Mouse (Mus musculus): ENCODE data around the gene Mdga1. TPM values are rescaled to one million over a fixed set of nuclear protein-coding genes. Genes with fewer than 3 reads are reported as not detected.

Mdga1 gene
- polyA plus RNA-seq, 1 experiment, result 2.0 TPM

DNA sequence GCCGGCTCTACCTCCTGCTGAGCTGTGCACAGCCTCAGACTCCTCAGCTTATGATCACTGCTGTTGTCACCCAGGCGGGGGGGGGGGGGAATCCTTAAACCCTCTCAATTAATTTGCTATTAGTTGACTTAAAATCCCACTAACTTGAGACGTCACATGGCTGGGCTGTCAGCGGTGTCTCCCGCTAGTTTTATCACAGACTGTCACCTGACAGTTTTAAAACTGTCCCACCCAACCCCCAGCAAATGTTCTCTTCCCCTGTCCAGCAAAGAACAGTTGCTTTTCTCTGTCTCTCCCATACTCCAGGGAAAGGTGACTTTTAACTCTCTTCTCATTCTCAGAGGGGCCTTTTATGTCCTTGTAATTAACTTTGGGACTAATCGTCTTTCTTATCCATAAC, 115.5 kb downstream of the Mdga1 start:
- TF ChIP-seq MAX (IDR thresholded peaks at IDR 0.05) (no peak), FOSL1 (IDR thresholded peaks at IDR 0.05; ENCODE audit: insufficient read depth, low read length, poor library complexity, severe bottlenecking) (no peak), CEBPB (IDR thresholded peaks at IDR 0.05; ENCODE audit: low read depth) (no peak), MYOD1 (IDR thresholded peaks at IDR 0.05; ENCODE audit: control insufficient read depth, insufficient read length, low read depth) (no peak), CTCF (IDR thresholded peaks at IDR 0.05; ENCODE audit: control insufficient read depth, insufficient read depth, insufficient read length) (no peak), MYOG (IDR thresholded peaks at IDR 0.05; ENCODE audit: control insufficient read depth, extremely low read depth, insufficient read length) (no peak), USF1 (IDR thresholded peaks at IDR 0.05; ENCODE audit: low read depth) (no peak)
- Histone ChIP-seq H3K36me3 (ENCODE audit: control insufficient read depth, insufficient read depth) (no peaks in the 10 kb centered on the region), H3K79me2 (ENCODE audit: control insufficient read depth, insufficient read depth) (no peaks in the 10 kb centered on the region), H3ac (ENCODE audit: control insufficient read depth, insufficient read length, low read depth) (no peak overlapping the region), H3K27me3 (ENCODE audit: control insufficient read depth, insufficient read depth, insufficient read length) (peaks cover 3% of the 10 kb centered on the region), H3K79me3 (ENCODE audit: low read depth) (no peaks in the 10 kb centered on the region), H3K4me3 (ENCODE audit: insufficient read depth, poor library complexity, severe bottlenecking) (no peak overlapping the region)

DNA sequence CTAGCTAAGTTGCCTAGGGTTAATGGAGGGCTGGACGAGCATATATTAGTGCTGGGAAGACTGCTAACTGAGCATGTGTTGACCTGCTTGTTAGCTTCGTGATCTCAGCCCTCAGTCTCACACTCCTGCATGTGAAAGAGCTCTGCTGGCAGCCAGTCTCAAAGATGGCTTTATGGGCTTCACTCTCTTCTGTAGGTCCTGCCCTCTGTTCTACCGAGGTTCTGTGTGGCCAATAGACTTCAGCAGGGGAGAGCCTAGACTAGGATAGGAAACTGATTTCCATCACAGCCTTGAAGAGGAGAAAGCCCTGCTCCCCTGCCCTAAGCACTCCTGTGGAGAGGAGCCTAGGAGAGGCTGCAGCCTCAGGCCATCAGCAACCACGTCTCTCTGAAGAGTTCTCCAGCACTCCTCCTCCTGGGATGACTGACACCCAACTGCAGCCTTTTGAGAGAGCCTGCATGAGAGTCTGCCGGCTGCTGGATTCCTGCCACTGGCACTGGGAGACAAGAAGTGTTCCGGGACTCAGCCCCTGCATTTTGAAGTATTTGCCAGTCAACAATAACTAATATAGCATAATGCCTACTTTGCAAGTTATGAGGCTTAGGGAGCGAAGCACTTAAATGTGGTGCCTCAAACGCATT, 116.9 kb downstream of the Mdga1 start:
- Histone ChIP-seq H3K79me3 (ENCODE audit: low read depth) (no peaks in the 10 kb centered on the region), H3K4me3 (ENCODE audit: insufficient read depth, poor library complexity, severe bottlenecking) (no peak overlapping the region), H3ac (ENCODE audit: control insufficient read depth, insufficient read length, low read depth) (no peak overlapping the region), H3K27me3 (ENCODE audit: control insufficient read depth, insufficient read depth, insufficient read length) (peaks cover 3% of the 10 kb centered on the region), H3K79me2 (ENCODE audit: control insufficient read depth, insufficient read depth) (no peaks in the 10 kb centered on the region), H3K36me3 (ENCODE audit: control insufficient read depth, insufficient read depth) (no peaks in the 10 kb centered on the region)
- TF ChIP-seq CTCF (IDR thresholded peaks at IDR 0.05; ENCODE audit: control insufficient read depth, insufficient read depth, insufficient read length) (no peak), MYOD1 (IDR thresholded peaks at IDR 0.05; ENCODE audit: control insufficient read depth, insufficient read length, low read depth) (no peak), MAX (IDR thresholded peaks at IDR 0.05) (no peak), CEBPB (IDR thresholded peaks at IDR 0.05; ENCODE audit: low read depth) (no peak), FOSL1 (IDR thresholded peaks at IDR 0.05; ENCODE audit: insufficient read depth, low read length, poor library complexity, severe bottlenecking) (no peak), USF1 (IDR thresholded peaks at IDR 0.05; ENCODE audit: low read depth) (no peak), MYOG (IDR thresholded peaks at IDR 0.05; ENCODE audit: control insufficient read depth, extremely low read depth, insufficient read length) (no peak)

DNA sequence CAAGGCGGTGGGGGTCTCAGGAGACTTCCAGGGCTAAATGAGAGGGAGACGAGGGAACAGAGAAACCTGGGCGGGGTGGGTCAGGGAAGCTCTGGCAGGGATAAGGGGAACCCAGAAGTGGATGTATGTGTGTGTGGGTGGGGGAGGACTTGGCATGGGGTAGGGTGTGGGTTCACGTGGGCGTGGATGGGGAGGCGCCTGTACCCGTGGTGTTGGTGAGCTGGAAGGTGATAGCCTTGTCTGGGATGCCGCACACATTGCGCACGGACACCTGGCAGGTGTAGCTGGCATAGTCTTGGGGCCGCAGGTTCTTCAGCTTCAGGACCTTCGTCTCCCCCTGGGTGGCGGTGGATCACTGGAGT, 120.5 kb downstream of the Mdga1 start:
- Histone ChIP-seq H3K79me3 (ENCODE audit: low read depth) (no peaks in the 10 kb centered on the region), H3K27me3 (ENCODE audit: control insufficient read depth, insufficient read depth, insufficient read length) (no peaks in the 10 kb centered on the region), H3K36me3 (ENCODE audit: control insufficient read depth, insufficient read depth) (no peaks in the 10 kb centered on the region), H3ac (ENCODE audit: control insufficient read depth, insufficient read length, low read depth) (no peak overlapping the region), H3K4me3 (ENCODE audit: insufficient read depth, poor library complexity, severe bottlenecking) (no peak overlapping the region), H3K79me2 (ENCODE audit: control insufficient read depth, insufficient read depth) (no peaks in the 10 kb centered on the region)
- TF ChIP-seq FOSL1 (IDR thresholded peaks at IDR 0.05; ENCODE audit: insufficient read depth, low read length, poor library complexity, severe bottlenecking) (no peak), USF1 (IDR thresholded peaks at IDR 0.05; ENCODE audit: low read depth) (no peak), CTCF (IDR thresholded peaks at IDR 0.05; ENCODE audit: control insufficient read depth, insufficient read depth, insufficient read length) (no peak)

DNA sequence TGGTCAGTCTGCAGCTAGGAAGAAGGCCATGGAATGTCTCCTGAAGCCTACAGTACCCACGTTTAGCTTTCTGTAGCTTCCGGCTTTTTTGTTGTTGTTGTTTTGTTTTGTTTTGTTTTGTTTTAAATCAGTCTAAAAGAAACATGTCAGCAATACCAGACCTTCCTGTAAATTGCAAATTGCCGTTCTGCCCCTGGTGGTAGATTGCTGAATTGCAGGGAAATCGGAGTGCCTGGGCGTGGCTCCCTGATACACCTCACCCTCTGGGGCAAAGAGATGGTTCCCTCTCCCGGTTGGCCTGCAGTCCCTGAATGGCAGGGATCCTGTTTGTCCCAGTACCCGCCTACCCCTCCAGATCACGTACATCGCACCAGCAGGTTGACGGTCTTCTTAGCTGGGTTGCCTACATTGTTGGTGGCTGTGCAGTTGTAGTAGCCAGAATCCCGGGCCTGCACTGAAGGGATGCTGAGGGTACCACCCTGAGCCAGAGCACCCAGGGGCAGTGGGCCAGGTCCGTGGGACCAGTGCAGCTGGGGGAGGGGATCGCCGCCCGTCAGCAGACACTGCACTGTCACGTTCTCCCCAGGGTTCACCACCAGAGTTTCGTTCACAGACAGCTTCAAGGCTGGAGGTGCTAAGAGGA, 121.0 kb downstream of the Mdga1 start:
- TF ChIP-seq MYOD1 (IDR thresholded peaks at IDR 0.05; ENCODE audit: control insufficient read depth, insufficient read length, low read depth) (no peak), FOSL1 (IDR thresholded peaks at IDR 0.05; ENCODE audit: insufficient read depth, low read length, poor library complexity, severe bottlenecking) (no peak), USF1 (IDR thresholded peaks at IDR 0.05; ENCODE audit: low read depth) (no peak), CEBPB (IDR thresholded peaks at IDR 0.05; ENCODE audit: low read depth) (no peak), MAX (IDR thresholded peaks at IDR 0.05) (no peak), MYOG (IDR thresholded peaks at IDR 0.05; ENCODE audit: control insufficient read depth, extremely low read depth, insufficient read length) (no peak), CTCF (IDR thresholded peaks at IDR 0.05; ENCODE audit: control insufficient read depth, insufficient read depth, insufficient read length) (peak; percentile 32)
- no peaks in the 10 kb centered on the region for H3K79me2 ChIP-seq (ENCODE audit: control insufficient read depth, insufficient read depth)
- H3K79me3 ChIP-seq (ENCODE audit: low read depth), result no peaks in the 10 kb centered on the region
- no peak overlapping the region for H3K4me3 ChIP-seq (ENCODE audit: insufficient read depth, poor library complexity, severe bottlenecking)
- H3ac ChIP-seq (ENCODE audit: control insufficient read depth, insufficient read length, low read depth), result no peak overlapping the region
- H3K27me3 ChIP-seq (ENCODE audit: control insufficient read depth, insufficient read depth, insufficient read length), result no peaks in the 10 kb centered on the region
- no peaks in the 10 kb centered on the region for H3K36me3 ChIP-seq (ENCODE audit: control insufficient read depth, insufficient read depth)

DNA sequence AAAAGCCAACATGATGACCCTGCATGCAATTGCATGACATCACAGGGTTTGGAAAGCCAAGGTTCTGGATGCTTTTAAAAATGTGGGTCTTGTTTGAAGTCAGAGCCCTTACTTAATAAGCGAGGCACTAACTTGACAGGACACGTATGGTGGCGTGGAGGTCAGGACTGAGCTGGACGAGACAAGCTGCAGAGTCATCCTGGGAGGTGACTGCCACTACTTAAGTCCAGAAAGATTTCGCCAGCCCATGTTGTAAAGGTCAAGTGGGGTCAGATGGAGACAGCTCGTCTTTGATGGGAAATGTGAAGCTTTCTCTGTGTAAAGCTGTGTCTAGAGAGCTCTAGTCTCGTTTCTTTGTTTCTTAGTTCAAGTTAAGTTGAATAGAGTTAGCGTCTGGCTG, 122.6 kb downstream of the Mdga1 start:
- Histone ChIP-seq H3K36me3 (ENCODE audit: control insufficient read depth, insufficient read depth) (no peaks in the 10 kb centered on the region), H3K79me2 (ENCODE audit: control insufficient read depth, insufficient read depth) (no peaks in the 10 kb centered on the region), H3K79me3 (ENCODE audit: low read depth) (no peaks in the 10 kb centered on the region), H3ac (ENCODE audit: control insufficient read depth, insufficient read length, low read depth) (no peak overlapping the region), H3K4me3 (ENCODE audit: insufficient read depth, poor library complexity, severe bottlenecking) (no peak overlapping the region), H3K27me3 (ENCODE audit: control insufficient read depth, insufficient read depth, insufficient read length) (no peaks in the 10 kb centered on the region)
- no peak for TF ChIP-seq MAX (IDR thresholded peaks at IDR 0.05)
- TF ChIP-seq USF1 (IDR thresholded peaks at IDR 0.05; ENCODE audit: low read depth), result no peak
- TF ChIP-seq MYOG (IDR thresholded peaks at IDR 0.05; ENCODE audit: control insufficient read depth, extremely low read depth, insufficient read length), result no peak
- TF ChIP-seq MYOD1 (IDR thresholded peaks at IDR 0.05; ENCODE audit: control insufficient read depth, insufficient read length, low read depth), result no peak
- TF ChIP-seq FOSL1 (IDR thresholded peaks at IDR 0.05; ENCODE audit: insufficient read depth, low read length, poor library complexity, severe bottlenecking), result no peak
- TF ChIP-seq CTCF (IDR thresholded peaks at IDR 0.05; ENCODE audit: control insufficient read depth, insufficient read depth, insufficient read length), result no peak
